In genomic region chr1:58353238-58353893, GRCm38 (mm10) we compare ENCODE assay signal across 17 mouse cellular contexts. TPM values are rescaled to one million over a fixed set of nuclear protein-coding genes. Genes with fewer than 3 reads are reported as not detected.
DNase-seq lines count a peak whose midpoint lies in the region; ATAC-seq and TF ChIP-seq lines count a peak whose summit lies in the region.
"Had no signal": no experiment of that assay in that cellular context is flagged by ENCODE, and none has a peak within 500 bp of the region (broad histone marks: within the 10 kb centered on the region; RNA-seq: fewer than 3 reads in every experiment).

No protein-coding gene starts in this region.

- no peaks in the 10 kb centered on the region for H3K9me3 ChIP-seq in midbrain, embryonic 11.5 days (ENCODE audit: control insufficient read depth, low read length)
- H3K9me3 ChIP-seq in midbrain, embryonic 14.5 days (ENCODE audit: control insufficient read depth, low read length): no peaks in the 10 kb centered on the region
- no peaks in the 10 kb centered on the region for H3K9me3 ChIP-seq in kidney, embryonic 15.5 days (replicated peaks)
- H3K9me3 ChIP-seq in liver, embryonic 12.5 days (replicated peaks): no peaks in the 10 kb centered on the region
- H3K9me3 ChIP-seq: G1E; heart, embryonic 12.5 days; hindbrain, embryonic 12.5 days; limb, embryonic 15.5 days had no signal

- TF ChIP-seq POLR2A in heart, adult 2 months (IDR thresholded peaks at IDR 0.05; ENCODE audit: insufficient read depth, low read depth, low read length): no peak

- H3K9ac ChIP-seq in midbrain, embryonic 11.5 days (ENCODE audit: low read length): no peak overlapping the region
- H3K9ac ChIP-seq in midbrain, embryonic 14.5 days (replicated peaks; ENCODE audit: low read length): no peak overlapping the region
- no peak overlapping the region for H3K9ac ChIP-seq in kidney, embryonic 15.5 days
- no peak overlapping the region for H3K9ac ChIP-seq in liver, embryonic 12.5 days
- no peak overlapping the region for H3K9ac ChIP-seq in heart, adult 2 months (ENCODE audit: low read depth, low read length)
- H3K9ac ChIP-seq: heart, embryonic 12.5 days; hindbrain, embryonic 12.5 days; limb, embryonic 15.5 days had no signal

- intact Hi-C loops in heart, adult 2 months (cut with DNase I): no loop called here

- no peaks in the 10 kb centered on the region for H3K4me1 ChIP-seq in midbrain, embryonic 11.5 days (ENCODE audit: control insufficient read depth, insufficient read depth, low read length)
- no peaks in the 10 kb centered on the region for H3K4me1 ChIP-seq in midbrain, embryonic 14.5 days (ENCODE audit: control insufficient read depth, insufficient read depth, low read length)
- no peaks in the 10 kb centered on the region for H3K4me1 ChIP-seq in kidney, embryonic 15.5 days
- no peaks in the 10 kb centered on the region for H3K4me1 ChIP-seq in liver, embryonic 12.5 days
- H3K4me1 ChIP-seq in heart, adult 2 months (ENCODE audit: control insufficient read depth, insufficient read depth, low read length): no peaks in the 10 kb centered on the region
- H3K4me1 ChIP-seq: hindbrain, embryonic 12.5 days had no signal

- TF ChIP-seq CTCF in heart, adult 2 months (IDR thresholded peaks at IDR 0.05): no peak

- H3K27me3 ChIP-seq in midbrain, embryonic 11.5 days (ENCODE audit: control insufficient read depth, insufficient read depth, low read length): no peaks in the 10 kb centered on the region
- no peaks in the 10 kb centered on the region for H3K27me3 ChIP-seq in midbrain, embryonic 14.5 days (ENCODE audit: control insufficient read depth, insufficient read depth, low read length)
- no peaks in the 10 kb centered on the region for H3K27me3 ChIP-seq in kidney, embryonic 15.5 days
- no peaks in the 10 kb centered on the region for H3K27me3 ChIP-seq in liver, embryonic 12.5 days (replicated peaks)
- H3K27me3 ChIP-seq in heart, adult 2 months (ENCODE audit: control insufficient read depth, insufficient read depth, low read length): no peaks in the 10 kb centered on the region
- H3K27me3 ChIP-seq: heart, embryonic 12.5 days; hindbrain, embryonic 12.5 days; limb, embryonic 15.5 days had no signal

- no peaks in the 10 kb centered on the region for H3K36me3 ChIP-seq in midbrain, embryonic 11.5 days (ENCODE audit: control insufficient read depth, insufficient read depth, low read length)
- H3K36me3 ChIP-seq in midbrain, embryonic 14.5 days (ENCODE audit: control insufficient read depth, insufficient read depth, low read length): no peaks in the 10 kb centered on the region
- no peaks in the 10 kb centered on the region for H3K36me3 ChIP-seq in kidney, embryonic 15.5 days
- H3K36me3 ChIP-seq in liver, embryonic 12.5 days: no peaks in the 10 kb centered on the region
- no peaks in the 10 kb centered on the region for H3K36me3 ChIP-seq in heart, adult 2 months (ENCODE audit: control insufficient read depth, insufficient read depth, low read length)
- H3K36me3 ChIP-seq: G1E; heart, embryonic 12.5 days; hindbrain, embryonic 12.5 days; limb, embryonic 15.5 days had no signal

- H3K4me3 ChIP-seq in midbrain, embryonic 11.5 days (ENCODE audit: low read depth, low read length): no peak overlapping the region
- H3K4me3 ChIP-seq in midbrain, embryonic 14.5 days (replicated peaks; ENCODE audit: low read depth, low read length): no peak overlapping the region
- no peak overlapping the region for H3K4me3 ChIP-seq in kidney, embryonic 15.5 days (replicated peaks)
- no peak overlapping the region for H3K4me3 ChIP-seq in liver, embryonic 12.5 days
- no peak overlapping the region for H3K4me3 ChIP-seq in heart, adult 2 months
- H3K4me3 ChIP-seq: erythroblast, embryonic 14.5 days; heart, embryonic 12.5 days; hindbrain, embryonic 12.5 days; limb, embryonic 15.5 days had no signal

- no peak for ATAC-seq in midbrain, embryonic 11.5 days (ENCODE audit: low FRiP score)
- ATAC-seq in midbrain, embryonic 14.5 days (ENCODE audit: low FRiP score, low TSS enrichment): no peak
- peak; percentile 89 for ATAC-seq in kidney, embryonic 15.5 days (replicated peaks; ENCODE audit: low FRiP score)
- peak; percentile 47; the same call in 1 of the 2 replicates for ATAC-seq in liver, embryonic 12.5 days

- 81% methylated on average over 4 of the region's 4 CpGs for WGBS in midbrain, embryonic 11.5 days
- WGBS in midbrain, embryonic 14.5 days: 75% methylated on average over 4 of the region's 4 CpGs
- 45% methylated on average over 4 of the region's 4 CpGs for WGBS in kidney, embryonic 15.5 days
- WGBS in liver, embryonic 12.5 days (ENCODE audit: insufficient replicate concordance): 45% methylated on average over 4 of the region's 4 CpGs
- WGBS in heart, adult 2 months: 48% methylated on average over 4 of the region's 4 CpGs

- no peak overlapping the region for H3K4me2 ChIP-seq in midbrain, embryonic 11.5 days
- no peak overlapping the region for H3K4me2 ChIP-seq in midbrain, embryonic 14.5 days (ENCODE audit: low read length)
- H3K4me2 ChIP-seq in kidney, embryonic 15.5 days: no peak overlapping the region
- no peak overlapping the region for H3K4me2 ChIP-seq in liver, embryonic 12.5 days
- H3K4me2 ChIP-seq: heart, embryonic 12.5 days; hindbrain, embryonic 12.5 days; limb, embryonic 15.5 days had no signal

- TF ChIP-seq EP300 in heart, adult 2 months (IDR thresholded peaks at IDR 0.05; ENCODE audit: insufficient read depth, low read depth, low read length): no peak

- no peaks in the 10 kb centered on the region for H3K79me2 ChIP-seq in heart, adult 2 months (replicated peaks; ENCODE audit: control insufficient read depth, insufficient read depth, low read length)

- DNase-seq in midbrain, embryonic 11.5 days (ENCODE audit: low spot score, missing footprints): peak; percentile 45
- no peak for DNase-seq in midbrain, embryonic 14.5 days
- DNase-seq in yolk sac, embryonic 10.5 days (ENCODE audit: low spot score): peak; percentile 85
- DNase-seq in spleen, adult 12 weeks (ENCODE audit: low spot score): no peak
- DNase-seq in heart, adult 2 months: no peak
- no peak for DNase-seq in ovary, postnatal 14 days (ENCODE audit: low spot score)
- DNase-seq: adrenal gland, postnatal 14 days; B cell, adult 2 months; embryo, embryonic 11 days; layer of hippocampus, postnatal 36 days had no signal

- H3K27ac ChIP-seq in midbrain, embryonic 11.5 days (ENCODE audit: low read depth, low read length): no peak overlapping the region
- no peak overlapping the region for H3K27ac ChIP-seq in midbrain, embryonic 14.5 days (replicated peaks; ENCODE audit: low read depth, low read length)
- peak overlapping the region; percentile 19 for H3K27ac ChIP-seq in kidney, embryonic 15.5 days
- peak overlapping the region; percentile 40 for H3K27ac ChIP-seq in liver, embryonic 12.5 days
- H3K27ac ChIP-seq in heart, adult 2 months: no peak overlapping the region
- H3K27ac ChIP-seq: hindbrain, embryonic 12.5 days; limb, embryonic 15.5 days had no signal

RNA-seq across cellular contexts. Expression of gene Bzw1, which starts 39.3 kb away (rescaled TPM):
- 587 and 613 TPM in 2 replicates for polyA plus RNA-seq in midbrain, embryonic 11.5 days (2014; fragmentation: Nextera tagmentation; extraction: Ambion mirVana)
- polyA plus RNA-seq in midbrain, embryonic 14.5 days (2014; fragmentation: Nextera tagmentation; extraction: Ambion mirVana): 340 and 468 TPM in 2 replicates
- polyA plus RNA-seq in kidney, embryonic 15.5 days (2015; fragmentation: Nextera tagmentation; extraction: Ambion mirVana): 367 and 397 TPM in 2 replicates
- polyA plus RNA-seq in liver, embryonic 12.5 days (2016; fragmentation: Nextera tagmentation; extraction: Ambion mirVana): 225 and 229 TPM in 2 replicates
- 10 to 100 TPM; 62.6 to 70.7 TPM for total RNA-seq in heart, adult 2 months (2021)
- polyA plus RNA-seq in heart, adult 2 months (2012; rRNA removed): 14.5 and 28.6 TPM in 2 replicates

Comparison
In these comparisons a context has a peak if more than half of its experiments do, and no peak if none do; other contexts are left out.
1. DNase-seq: peak in midbrain, embryonic 11.5 days (single experiment) and yolk sac, embryonic 10.5 days (single experiment); none in midbrain, embryonic 14.5 days (single experiment), spleen, adult 12 weeks (single experiment), heart, adult 2 months (0 of 2) and ovary, postnatal 14 days (single experiment).
2. ATAC-seq: peak in kidney, embryonic 15.5 days (single experiment) and liver, embryonic 12.5 days (single experiment); none in midbrain, embryonic 11.5 days (single experiment) and midbrain, embryonic 14.5 days (single experiment).
3. H3K27ac ChIP-seq: peak in kidney, embryonic 15.5 days (single experiment) and liver, embryonic 12.5 days (single experiment); none in midbrain, embryonic 11.5 days (single experiment), midbrain, embryonic 14.5 days (single experiment) and heart, adult 2 months (single experiment).